Mouse (Mus musculus): Measurements from ENCODE around the gene Cldn14. TPM values are rescaled to one million over a fixed set of nuclear protein-coding genes. Genes with fewer than 3 reads are reported as not detected.
"Not testable (repeated sequence)": the region's sequence is repeated elsewhere in the genome, so short reads cannot be mapped to it uniquely, and the experiment has no call there.

Gene Cldn14
- total RNA-seq, 2 experiments from 2014 or later, result 0.16 TPM; not detected in 1

GRCm38 (mm10) chr16:94006706-94007665 is 1.7 kb downstream of the Cldn14 start:
- DNase-seq, result no peak

- DNase-seq, result no peak
Observed at GRCm38 (mm10) chr16:94003478-94003877, 5.2 kb downstream of the Cldn14 start.

- no peak for DNase-seq
Observed at GRCm38 (mm10) chr16:94001366-94001765, 7.3 kb downstream of the Cldn14 start.

- no peak for DNase-seq
Observed at GRCm38 (mm10) chr16:93998895-93999294, 9.7 kb downstream of the Cldn14 start.

- peak; percentile 30 for DNase-seq
Observed at GRCm38 (mm10) chr16:93983576-93983975, 25.1 kb downstream of the Cldn14 start.

GRCm38 (mm10) chr16:93982341-93982740 is 26.3 kb downstream of the Cldn14 start:
- DNase-seq, result no peak

- no peak for DNase-seq
Observed at GRCm38 (mm10) chr16:93981190-93981841, 27.3 kb downstream of the Cldn14 start.

GRCm38 (mm10) chr16:93980338-93980737 is 28.3 kb downstream of the Cldn14 start:
- DNase-seq, result not testable (repeated sequence)

- no peak for DNase-seq
Observed at GRCm38 (mm10) chr16:93979316-93979715, 29.3 kb downstream of the Cldn14 start.

- DNase-seq, result no peak
Observed at GRCm38 (mm10) chr16:93977587-93977986, 31.1 kb downstream of the Cldn14 start.

GRCm38 (mm10) chr16:93976907-93977306 is 31.7 kb downstream of the Cldn14 start:
- DNase-seq, result no peak

- DNase-seq, result no peak
Observed at GRCm38 (mm10) chr16:93975430-93975829, 33.2 kb downstream of the Cldn14 start.

GRCm38 (mm10) chr16:93974278-93974677 is 34.4 kb downstream of the Cldn14 start:
- no peak for DNase-seq

GRCm38 (mm10) chr16:93973554-93973953 is 35.1 kb downstream of the Cldn14 start:
- no peak for DNase-seq

- DNase-seq, result no peak
Observed at GRCm38 (mm10) chr16:93973123-93973522, 35.5 kb downstream of the Cldn14 start.

GRCm38 (mm10) chr16:93971046-93971445 is 37.6 kb downstream of the Cldn14 start:
- no peak for DNase-seq

- no peak for DNase-seq
Observed at GRCm38 (mm10) chr16:93967893-93968292, 40.7 kb downstream of the Cldn14 start.

GRCm38 (mm10) chr16:93962283-93962682 is 46.4 kb downstream of the Cldn14 start:
- DNase-seq, result no peak

GRCm38 (mm10) chr16:93961099-93961646 is 47.5 kb downstream of the Cldn14 start:
- no peak for DNase-seq

- DNase-seq, result no peak
Observed at GRCm38 (mm10) chr16:93960495-93960894, 48.1 kb downstream of the Cldn14 start.

GRCm38 (mm10) chr16:93957402-93957801 is 51.2 kb downstream of the Cldn14 start:
- DNase-seq, result no peak

GRCm38 (mm10) chr16:93956986-93957385 is 51.7 kb downstream of the Cldn14 start:
- DNase-seq, result no peak

GRCm38 (mm10) chr16:93947396-93947795 is 61.2 kb downstream of the Cldn14 start:
- DNase-seq, result no peak
